Comparison of ENCODE assay signal across 9 mouse cellular contexts in genomic region chr7:122494088-122494487, GRCm38 (mm10).
DNase-seq lines count a peak whose midpoint lies in the region; ATAC-seq and TF ChIP-seq lines count a peak whose summit lies in the region.
"Had no signal": no experiment of that assay in that cellular context is flagged by ENCODE, and none has a peak within 500 bp of the region (broad histone marks: within the 10 kb centered on the region; RNA-seq: fewer than 3 reads in every experiment).

No protein-coding gene starts in this region.

- no peak overlapping the region for H3K9ac ChIP-seq in embryonic facial prominence, embryonic 11.5 days (replicated peaks; ENCODE audit: low read length)
- no peak overlapping the region for H3K9ac ChIP-seq in lung, postnatal 0 days (replicated peaks; ENCODE audit: low read depth)
- H3K9ac ChIP-seq: neural tube, embryonic 13.5 days had no signal

- no peak overlapping the region for H3K4me3 ChIP-seq in embryonic facial prominence, embryonic 11.5 days (ENCODE audit: low read depth, low read length)
- no peak overlapping the region for H3K4me3 ChIP-seq in lung, postnatal 0 days (ENCODE audit: low read depth, low read length)
- H3K4me3 ChIP-seq: neural tube, embryonic 13.5 days had no signal

- no peaks in the 10 kb centered on the region for H3K4me1 ChIP-seq in embryonic facial prominence, embryonic 11.5 days (ENCODE audit: control insufficient read depth, insufficient read depth, low read length)
- H3K4me1 ChIP-seq in lung, postnatal 0 days (ENCODE audit: insufficient read depth, low read depth, low read length) = no peaks in the 10 kb centered on the region
- H3K4me1 ChIP-seq: neural tube, embryonic 13.5 days had no signal

- H3K36me3 ChIP-seq in embryonic facial prominence, embryonic 11.5 days (replicated peaks; ENCODE audit: control insufficient read depth, insufficient read depth, low read depth, low read length) = no peaks in the 10 kb centered on the region
- H3K36me3 ChIP-seq in lung, postnatal 0 days (ENCODE audit: insufficient read depth, low read length) = no peaks in the 10 kb centered on the region
- H3K36me3 ChIP-seq: neural tube, embryonic 13.5 days had no signal

- TF ChIP-seq EP300 in lung, postnatal 0 days (IDR thresholded peaks at IDR 0.05) = no peak

- ATAC-seq in embryonic facial prominence, embryonic 11.5 days (replicated peaks; ENCODE audit: insufficient number of reproducible peaks, low FRiP score, low TSS enrichment, low read depth) = no peak
- 0 out of 2 replicates have a peak, but pooled peaks have one; percentile 37 for ATAC-seq in lung, postnatal 0 days
- ATAC-seq in erythroid progenitor cell, adult 5-6 weeks (replicated peaks; ENCODE audit: low FRiP score, poor library complexity, severe bottlenecking) = no peak

- no peak overlapping the region for H3K27ac ChIP-seq in embryonic facial prominence, embryonic 11.5 days (replicated peaks; ENCODE audit: low read depth, low read length)
- no peak overlapping the region for H3K27ac ChIP-seq in lung, postnatal 0 days (ENCODE audit: low read length)
- H3K27ac ChIP-seq: neural tube, embryonic 13.5 days had no signal

- no peaks in the 10 kb centered on the region for H3K9me3 ChIP-seq in embryonic facial prominence, embryonic 11.5 days (replicated peaks; ENCODE audit: control insufficient read depth, low read length)
- no peaks in the 10 kb centered on the region for H3K9me3 ChIP-seq in lung, postnatal 0 days (ENCODE audit: low read length)
- H3K9me3 ChIP-seq: neural tube, embryonic 13.5 days had no signal

- no peaks in the 10 kb centered on the region for H3K27me3 ChIP-seq in embryonic facial prominence, embryonic 11.5 days (ENCODE audit: control insufficient read depth, insufficient read depth, low read length)
- no peaks in the 10 kb centered on the region for H3K27me3 ChIP-seq in lung, postnatal 0 days (replicated peaks; ENCODE audit: insufficient read depth, low read length)
- H3K27me3 ChIP-seq: neural tube, embryonic 13.5 days had no signal

- peak; percentile 71 for TF ChIP-seq CTCF in lung, postnatal 0 days (IDR thresholded peaks at IDR 0.05)

- H3K4me2 ChIP-seq in embryonic facial prominence, embryonic 11.5 days (ENCODE audit: low read depth, low read length) = no peak overlapping the region
- no peak overlapping the region for H3K4me2 ChIP-seq in lung, postnatal 0 days (replicated peaks; ENCODE audit: low read depth, low read length)
- H3K4me2 ChIP-seq: neural tube, embryonic 13.5 days had no signal

- DNase-seq in gastrocnemius, postnatal 10 days = peak; percentile 15
- no peak for DNase-seq in gastrocnemius, postnatal 25 days
- peak; percentile 31 for DNase-seq in thymus, postnatal 4 days
- DNase-seq in thymus, adult 18-20 months = no peak
- peak; percentile 76 for DNase-seq in embryonic facial prominence, embryonic 11.5 days (ENCODE audit: low spot score)
- DNase-seq in lung, postnatal 0 days (ENCODE audit: low spot score) = peak; percentile 62
- DNase-seq in layer of hippocampus, postnatal 10 days (ENCODE audit: low spot score in 2 of 2) = no peak

- WGBS in embryonic facial prominence, embryonic 11.5 days = 27% methylated on average over 3 of the region's 3 CpGs
- WGBS in lung, postnatal 0 days = 36% methylated on average over 3 of the region's 3 CpGs

Comparison
In these comparisons a context has a peak if more than half of its experiments do, and no peak if none do; other contexts are left out.
1. DNase-seq: peak in gastrocnemius, postnatal 10 days (single experiment), thymus, postnatal 4 days (single experiment), embryonic facial prominence, embryonic 11.5 days (single experiment) and lung, postnatal 0 days (single experiment); none in gastrocnemius, postnatal 25 days (single experiment), thymus, adult 18-20 months (0 of 2) and layer of hippocampus, postnatal 10 days (0 of 2).